Mouse (Mus musculus) cerebellum, postnatal 36 days (tissue): Measurements from ENCODE around the gene Apol6.

ENCODE experiments used
- DNase-seq, 2 experiments: peaks; one replicate each; pipeline ENCODE4 v3.0.0; 2021 to 2022; ENCODE audit warnings: mixed read lengths in 2 of 2

The Apol6 gene

DNA sequence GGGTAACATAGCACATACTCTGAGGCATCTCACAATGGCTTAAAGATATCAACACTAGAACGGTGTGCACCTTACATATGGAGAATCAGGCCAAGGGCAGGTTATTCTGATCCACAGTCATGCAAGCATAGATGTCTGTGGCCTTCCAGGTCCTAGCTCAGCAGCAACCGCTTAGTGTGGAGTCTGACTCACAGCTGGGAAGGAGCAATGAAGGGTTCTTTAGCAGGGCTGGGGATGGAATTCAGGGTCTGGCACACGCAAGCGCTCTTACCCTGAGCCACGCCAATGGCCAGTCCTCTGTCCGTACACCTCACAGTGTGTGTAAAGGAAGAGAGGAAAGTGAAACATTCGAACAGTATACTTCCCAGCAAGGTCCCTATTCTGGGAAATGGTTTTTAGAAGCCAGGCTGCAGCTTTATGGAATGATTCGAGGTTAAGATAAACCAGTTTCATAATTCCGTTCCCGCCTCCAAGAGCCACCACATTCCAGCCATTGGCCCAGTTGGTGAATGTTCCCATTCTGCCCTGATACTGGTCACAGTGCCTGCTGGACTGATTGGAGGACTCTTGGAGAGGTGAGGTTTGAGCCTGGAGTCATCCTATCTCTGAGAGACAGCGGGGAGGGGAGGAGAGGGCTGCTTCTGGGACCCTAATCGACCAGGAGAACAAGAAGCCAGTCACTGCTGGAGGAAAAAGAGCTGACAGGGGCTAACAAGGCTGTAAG, at the start of gene Apol6:
Apol6 (plus strand) TSS at position 133 of the 724 bp plus-strand sequence.
- no peak for DNase-seq

GRCm38 (mm10) chr15:76998048-76998447, 46.5 kb upstream of the Apol6 start:
- DNase-seq, result no peak

- DNase-seq, result peak in 1 of 2 experiments; percentile 28
These were observed 45.5 kb upstream of the Apol6 start for GRCm38 (mm10) chr15:76998878-76999588.

- DNase-seq, result no peak
These were observed 41.2 kb upstream of the Apol6 start for GRCm38 (mm10) chr15:77003173-77003867.

DNA sequence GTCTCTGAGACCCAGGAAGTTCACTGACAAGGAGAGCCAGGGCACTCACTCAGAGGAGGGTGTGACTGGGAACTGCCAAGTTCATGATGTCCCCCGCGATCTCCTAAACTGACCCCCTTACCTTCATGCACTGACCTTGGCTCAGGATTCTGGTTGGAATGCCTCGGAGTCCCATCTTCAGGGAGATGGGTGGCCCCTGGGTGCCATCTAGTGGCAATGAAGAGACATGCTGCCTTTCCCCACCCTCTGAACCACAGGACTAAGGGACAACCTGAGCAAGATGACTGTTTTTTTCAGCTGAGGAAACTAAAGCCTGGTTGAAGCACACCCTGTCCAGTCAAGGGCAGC, 40.7 kb upstream of the Apol6 start:
- peak; percentile 57 to 62 for DNase-seq

GRCm38 (mm10) chr15:77008851-77009250, 35.7 kb upstream of the Apol6 start:
- no peak for DNase-seq

GRCm38 (mm10) chr15:77013753-77014241, 30.7 kb upstream of the Apol6 start:
- no peak for DNase-seq

DNA sequence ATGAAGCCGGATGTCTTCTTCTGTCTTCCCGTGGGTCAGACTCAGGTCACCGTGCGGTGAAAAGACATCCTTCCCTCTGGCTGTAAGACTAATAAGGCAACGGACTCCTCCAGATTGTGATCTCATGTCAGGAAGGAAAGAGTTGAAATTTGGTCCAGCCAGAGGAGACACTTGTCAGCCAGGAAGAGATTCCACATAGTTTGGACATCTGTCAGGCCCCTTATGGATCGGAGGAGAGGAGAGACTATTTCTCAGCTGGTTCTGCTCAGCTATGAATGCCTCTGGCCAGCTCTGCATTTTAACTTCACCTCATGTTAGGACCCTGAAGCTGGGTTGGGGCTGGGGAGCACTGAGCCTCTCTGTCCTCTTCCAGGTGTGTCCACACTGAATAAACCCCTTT, 30.1 kb upstream of the Apol6 start:
- DNase-seq, result no peak

GRCm38 (mm10) chr15:77014985-77015384, 29.5 kb upstream of the Apol6 start:
- no peak for DNase-seq

DNA sequence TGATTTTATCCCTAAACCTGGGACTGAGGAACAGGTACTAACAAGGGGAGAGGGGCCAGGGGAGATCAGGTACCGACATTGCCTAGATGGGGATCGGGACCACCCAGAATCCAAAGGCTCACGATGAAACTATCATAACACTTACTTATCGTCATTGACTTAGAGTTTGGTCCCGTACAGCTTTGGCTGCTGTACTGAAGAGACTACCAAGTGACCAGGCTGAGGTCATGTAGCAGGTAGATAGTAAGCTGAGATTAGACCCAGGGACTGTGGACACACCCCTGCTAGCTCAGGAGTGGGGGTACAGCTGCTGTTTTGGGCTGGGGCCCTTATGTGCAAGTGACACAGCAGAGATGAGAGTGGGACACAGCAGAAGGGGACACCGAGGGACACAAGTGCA, 28.0 kb upstream of the Apol6 start:
- no peak for DNase-seq

GRCm38 (mm10) chr15:77017897-77018296, 26.6 kb upstream of the Apol6 start:
- DNase-seq, result no peak

DNA sequence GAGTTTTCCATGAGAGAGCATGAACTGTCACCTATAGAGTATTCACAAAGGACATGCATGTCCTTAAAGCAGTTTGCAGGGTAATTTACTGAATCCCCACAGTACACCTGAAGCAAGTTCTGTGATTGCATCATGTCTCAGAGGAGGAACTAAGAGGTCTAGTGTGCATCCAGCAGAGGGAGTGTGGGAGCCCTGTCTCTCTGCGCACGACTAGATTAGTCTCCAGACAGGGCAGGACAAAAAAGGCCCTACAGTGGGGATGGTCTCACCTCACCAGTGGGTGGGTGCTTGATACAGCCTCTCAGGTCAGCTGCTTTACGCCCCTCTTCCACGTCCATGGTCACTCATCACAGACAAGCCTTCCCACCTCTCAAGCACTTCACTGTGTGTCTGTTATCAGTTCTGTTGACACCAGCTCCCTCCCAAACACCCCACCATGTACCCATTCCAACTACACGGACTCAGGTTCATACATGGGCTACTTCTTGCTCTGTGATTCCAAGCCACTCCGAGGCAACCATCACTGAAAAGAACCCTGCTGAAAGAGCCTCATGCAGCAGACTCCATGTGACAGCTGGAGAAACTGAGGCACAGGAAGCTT, 25.7 kb upstream of the Apol6 start:
- no peak for DNase-seq

DNA sequence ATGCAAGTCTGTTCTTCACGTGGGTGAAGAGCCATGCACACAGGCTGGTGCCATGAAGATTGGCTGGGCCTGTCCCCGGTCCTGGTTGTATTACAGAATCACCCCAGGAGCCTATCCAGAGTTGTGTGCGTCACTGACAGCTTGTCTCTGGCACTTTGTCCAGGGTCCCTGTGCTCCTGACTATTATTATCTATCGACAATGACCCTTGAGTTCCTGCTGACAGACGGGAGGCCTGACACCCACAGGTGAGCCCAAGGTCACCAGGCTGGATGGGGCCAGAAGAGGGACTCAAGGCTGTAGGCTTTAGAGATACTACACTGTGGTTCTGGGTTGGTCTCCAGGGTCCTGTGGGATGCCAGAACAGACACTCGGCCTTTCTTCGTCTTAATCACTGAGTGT, 25.0 kb upstream of the Apol6 start:
- no peak for DNase-seq

DNA sequence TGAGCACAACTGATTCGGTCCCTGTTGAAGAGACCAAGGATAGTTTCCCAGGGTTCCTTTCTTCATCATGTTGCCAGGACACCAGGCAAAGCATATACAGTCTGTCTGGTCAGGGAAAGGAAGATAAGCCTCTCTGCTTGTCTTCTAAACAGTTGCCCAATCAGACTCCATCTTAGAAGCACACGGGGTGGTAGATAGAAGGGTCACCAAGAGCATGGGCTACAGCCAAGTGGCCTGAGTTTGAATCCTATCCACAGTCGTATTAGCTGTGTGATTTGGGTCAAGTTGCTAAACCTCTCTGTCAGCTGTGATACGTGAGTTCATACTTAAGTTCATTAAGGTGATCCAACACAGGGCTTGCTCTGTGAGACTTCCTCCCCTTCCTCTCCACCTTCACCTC, 24.4 kb upstream of the Apol6 start:
- DNase-seq, result no peak

- DNase-seq, result no peak
These were observed 23.5 kb upstream of the Apol6 start for GRCm38 (mm10) chr15:77021056-77021455.

- no peak for DNase-seq
These were observed 22.7 kb upstream of the Apol6 start for GRCm38 (mm10) chr15:77021851-77022250.

GRCm38 (mm10) chr15:77022401-77022957, 22.1 kb upstream of the Apol6 start:
- DNase-seq, result peak; percentile 40 to 47

DNA sequence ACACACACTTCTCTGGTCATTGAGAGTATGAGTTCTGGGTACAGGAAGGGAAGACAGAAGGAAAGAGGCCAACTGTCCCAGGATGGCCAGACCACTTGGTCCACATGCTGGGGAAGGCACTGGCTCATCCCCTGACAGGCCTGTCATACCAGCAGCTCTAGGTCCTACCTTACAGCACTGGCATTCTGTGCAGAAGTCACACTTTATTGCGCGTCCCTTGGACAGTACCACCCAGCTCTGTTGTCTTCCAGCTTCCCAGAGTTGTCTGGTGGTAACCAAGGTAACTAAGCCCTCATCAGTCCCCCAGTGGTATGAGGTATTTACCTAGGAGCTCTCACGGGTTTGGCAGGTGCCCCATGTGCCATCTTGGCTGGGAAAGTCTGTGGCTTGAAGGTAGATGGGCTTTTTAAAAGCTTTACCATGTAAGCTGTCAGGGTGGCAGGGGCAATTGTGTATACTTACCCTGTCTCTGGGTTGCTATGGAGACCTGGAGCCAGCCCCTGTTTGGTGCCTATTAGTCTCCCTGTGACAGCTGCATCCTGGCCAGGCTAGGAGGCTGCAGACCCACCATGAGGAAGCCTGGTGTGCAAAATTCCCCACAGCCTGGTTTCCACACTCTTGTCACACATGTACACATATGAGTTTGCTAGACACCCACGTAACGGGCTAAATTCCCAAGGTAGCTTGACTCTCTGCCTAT, 18.5 kb upstream of the Apol6 start:
- DNase-seq, result no peak

DNA sequence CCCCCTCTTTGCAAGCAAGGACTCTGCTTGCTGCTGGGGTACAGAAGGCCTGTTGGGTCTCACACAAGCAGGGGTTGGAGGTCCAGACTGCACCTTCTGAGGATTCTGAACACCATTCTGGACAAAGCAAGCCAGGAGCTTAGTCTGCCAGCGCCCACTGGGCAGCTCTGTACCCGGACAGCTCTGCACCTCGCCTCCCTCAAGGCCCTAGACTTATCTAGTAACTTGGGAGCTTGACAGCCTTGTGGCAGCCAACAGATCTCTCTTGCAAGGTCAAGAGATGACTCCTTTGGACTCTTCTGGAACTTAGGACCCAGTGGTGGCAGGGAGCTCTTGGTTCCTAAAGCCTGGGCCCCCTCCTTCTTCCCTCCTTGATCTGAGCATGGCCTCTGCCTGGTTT, 17.4 kb upstream of the Apol6 start:
- DNase-seq, result no peak

DNA sequence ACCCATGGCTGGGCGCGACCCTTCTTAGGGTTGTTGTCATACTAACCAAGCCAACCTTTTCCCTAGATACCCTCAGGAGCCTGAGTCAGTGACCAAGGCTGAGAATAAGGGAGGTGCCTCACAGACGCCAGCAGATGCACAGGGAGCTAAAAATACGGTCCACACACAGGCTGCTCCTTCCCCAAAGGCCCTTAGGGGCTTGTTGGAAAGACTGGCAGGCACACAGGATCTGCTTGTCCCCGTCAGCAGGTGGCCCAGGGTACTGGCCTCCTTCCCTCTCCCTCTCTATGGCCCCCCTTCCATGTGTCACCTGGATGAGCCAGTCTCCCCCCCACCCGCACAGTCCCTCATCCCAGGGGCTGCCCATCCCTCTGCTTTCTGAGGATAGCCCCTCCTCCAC, 16.9 kb upstream of the Apol6 start:
- no peak for DNase-seq

GRCm38 (mm10) chr15:77029331-77029991, 15.1 kb upstream of the Apol6 start:
- DNase-seq, result peak; percentile 58 to 65

DNA sequence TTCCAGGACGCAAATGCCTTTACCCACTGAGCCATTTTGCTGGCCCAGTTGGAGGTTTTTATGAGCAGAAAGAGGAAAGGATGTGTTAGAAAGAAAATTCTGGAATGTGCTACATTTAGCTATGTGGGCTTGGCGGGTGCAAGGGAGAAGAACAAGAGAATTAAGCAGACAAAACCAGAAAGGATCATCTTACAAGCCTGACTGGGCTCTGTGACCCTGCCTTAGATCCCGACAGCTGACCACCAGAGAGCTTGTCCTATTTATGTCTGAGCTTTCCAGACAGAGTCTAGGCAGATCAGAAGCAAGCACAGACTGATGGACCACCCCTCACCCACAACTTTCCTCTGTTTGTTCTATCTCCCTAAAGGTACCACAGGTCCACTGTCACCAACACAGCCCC, 13.3 kb upstream of the Apol6 start:
- no peak for DNase-seq
